Mouse (Mus musculus) left cerebral cortex, postnatal 10 days (tissue): ENCODE data around the gene Trpv2. TPM values are rescaled to one million over a fixed set of nuclear protein-coding genes. Genes with fewer than 3 reads are reported as not detected.
A peak's percentile ranks its signal among the peaks of the same experiment; 100 is the strongest.

Experiments used
- DNase-seq, 2 experiments: peaks; one replicate each; pipeline ENCODE4 v3.0.0; 2021 to 2022; ENCODE audit warnings: low spot score in 2 of 2, mixed read lengths in 1 of 2; ENCODE audit errors: extremely low spot score in 1 of 2
- intact Hi-C: fragments of 180-260 bp; cut with DNase I; formaldehyde crosslinking; loops from one replicate; pipeline ENCODE4 v1.15.1; 2025
- total RNA-seq, 2 experiments: library from RNA; stranded (reverse); gene quantifications; 2 replicates each; pipeline ENCODE4 v1.2.3; 2021

The Trpv2 gene
- total RNA-seq, 2 experiments from 2014 or later = 27.8 to 30.0 TPM

- intact Hi-C loops = no loop called here
- peak in 1 of 2 experiments; percentile 71 for DNase-seq
These were observed 17.8 kb downstream of the Trpv2 start for GRCm38 (mm10) chr11:62591904-62592575.

GRCm38 (mm10) chr11:62598571-62598970, 24.3 kb downstream of the Trpv2 start:
- DNase-seq = no peak
- intact Hi-C loops = no loop called here

GRCm38 (mm10) chr11:62601732-62602618, 27.7 kb downstream of the Trpv2 start:
- intact Hi-C loops = loop anchor here (2.0 kb wide), 1 partner anchor 51 kb away; the partner anchor contains the start of gene Ubb
- no peak for DNase-seq

- intact Hi-C loops = loop anchor here (2.0 kb wide), 1 partner anchor 52 kb away; the partner anchor contains the start of gene Ubb
- peak; percentile 97 to 98 for DNase-seq
These were observed 28.5 kb downstream of the Trpv2 start for GRCm38 (mm10) chr11:62602619-62603311.

- no peak for DNase-seq
- intact Hi-C loops = loop anchor here (2.0 kb wide), 1 partner anchor 53 kb away; the partner anchor contains the start of gene Ubb
These were observed 29.2 kb downstream of the Trpv2 start for GRCm38 (mm10) chr11:62603312-62604056.

GRCm38 (mm10) chr11:62604123-62604706, 29.9 kb downstream of the Trpv2 start:
- intact Hi-C loops = no loop called here
- DNase-seq = no peak

- intact Hi-C loops = no loop called here
- DNase-seq = no peak
These were observed 30.8 kb downstream of the Trpv2 start for GRCm38 (mm10) chr11:62604886-62605618.

GRCm38 (mm10) chr11:62605619-62606298, 31.5 kb downstream of the Trpv2 start:
- DNase-seq = no peak
- intact Hi-C loops = no loop called here

GRCm38 (mm10) chr11:62606299-62607169, 32.2 kb downstream of the Trpv2 start:
- DNase-seq = no peak
- intact Hi-C loops = no loop called here

GRCm38 (mm10) chr11:62607170-62607951, 33.1 kb downstream of the Trpv2 start:
- intact Hi-C loops = no loop called here
- DNase-seq = no peak

GRCm38 (mm10) chr11:62607952-62608201, 33.6 kb downstream of the Trpv2 start:
- DNase-seq = no peak
- intact Hi-C loops = no loop called here

- DNase-seq = no peak
- intact Hi-C loops = no loop called here
These were observed 34.8 kb downstream of the Trpv2 start for GRCm38 (mm10) chr11:62608826-62609675.

GRCm38 (mm10) chr11:62610304-62610703, 36.0 kb downstream of the Trpv2 start:
- intact Hi-C loops = loop anchor here (5.0 kb wide), 1 partner anchor 82 kb away; no protein-coding TSS in a partner anchor
- no peak for DNase-seq

GRCm38 (mm10) chr11:62612604-62613003, 38.3 kb downstream of the Trpv2 start:
- intact Hi-C loops = loop anchor here (1.0 to 5.0 kb wide), 3 partner anchors 36 to 80 kb away; partner anchors contain the start of genes Lrrc75a and Mmgt2
- DNase-seq = no peak
